Mouse (Mus musculus) C2C12 (cell line): ENCODE data around the gene Ids.

Source experiments
- CEBPB ChIP-seq: IDR thresholded peaks from one replicate; pipeline ENCODE4 v1.6.1; 2011; ENCODE audit warnings: low read depth, mild to moderate bottlenecking, control low read depth, moderate library complexity
- CTCF ChIP-seq: IDR thresholded peaks from one replicate; pipeline ENCODE4 v1.5.1; 2011; ENCODE audit not compliant: control insufficient read depth, insufficient read depth, insufficient read length
- MAX ChIP-seq: IDR thresholded peaks from one replicate; pipeline ENCODE4 v1.6.1; 2011; ENCODE audit warnings: mild to moderate bottlenecking, control low read depth
- MYOG ChIP-seq: IDR thresholded peaks from one replicate; pipeline ENCODE4 v1.6.1; 2011; ENCODE audit not compliant: control insufficient read depth, insufficient read length; ENCODE audit errors: extremely low read depth
- USF1 ChIP-seq: IDR thresholded peaks from one replicate; pipeline ENCODE4 v1.6.1; 2011; ENCODE audit warnings: low read depth, mild to moderate bottlenecking, control low read depth, moderate library complexity

GRCm38 (mm10) chrX:70385276-70385961 lies 20.5 kb upstream of the Ids start, which contains the start of gene 1110012L19Rik:
- TF ChIP-seq CTCF (no peak), MYOG (no peak), CEBPB (peak; percentile 84), MAX (no peak), USF1 (no peak)
